Mouse (Mus musculus): ENCODE results near the gene Desi1.

DNA sequence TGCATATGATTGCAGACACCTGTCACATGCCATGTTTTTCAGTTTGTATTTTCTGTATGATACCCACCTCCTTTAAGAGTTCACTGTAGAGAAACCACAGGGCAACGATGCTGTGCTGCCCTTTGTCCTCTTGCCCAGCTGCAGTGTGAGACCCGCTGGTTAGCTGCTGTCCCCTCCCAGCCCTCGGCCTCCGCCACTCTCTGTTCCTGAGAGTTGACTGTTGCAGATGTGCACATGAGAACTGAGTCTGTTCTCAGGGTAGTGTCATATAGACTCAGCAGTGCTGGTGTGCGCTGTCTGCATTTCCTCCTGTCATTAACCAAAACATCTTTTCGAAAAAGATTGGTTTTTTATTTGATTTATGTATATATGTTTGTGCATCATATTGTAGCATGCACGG, 1.3 kb downstream of the Desi1 start:
- TF ChIP-seq CTCF (IDR thresholded peaks at IDR 0.05; ENCODE audit: control insufficient read depth, insufficient read depth, low read length) (no peak), POLR2A (IDR thresholded peaks at IDR 0.05; ENCODE audit: borderline replicate concordance, control insufficient read depth, low read depth, low read length) (no peak)

All from bone marrow, adult 2 months (tissue).